Mouse (Mus musculus): ENCODE data around the gene Snx29. TPM values are rescaled to one million over a fixed set of nuclear protein-coding genes. Genes with fewer than 3 reads are reported as not detected.

Gene Snx29
- polyA plus RNA-seq, 1 experiment from 2014 or later, result 17.4 TPM

- no peak overlapping the region for H3K4me3 ChIP-seq (replicated peaks)
- ATAC-seq (ENCODE audit: insufficient number of reproducible peaks, insufficient read depth, low FRiP score, low TSS enrichment, low read depth), result no peak
- no peaks in the 10 kb centered on the region for H3K27me3 ChIP-seq
- H3K4me1 ChIP-seq (replicated peaks), result 0 out of 2 replicates have a peak, but pooled peaks cover 7% of the 10 kb centered on the region
- H3K36me3 ChIP-seq, result no peaks in the 10 kb centered on the region
- H3K4me2 ChIP-seq, result no peak overlapping the region
- WGBS, result 72% methylated on average over 3 of the region's 3 CpGs
- H3K9ac ChIP-seq (replicated peaks), result no peak overlapping the region
- H3K27ac ChIP-seq, result no peak overlapping the region
- H3K9me3 ChIP-seq, result no peaks in the 10 kb centered on the region
Observed at GRCm38 (mm10) chr16:11599523-11599922, 276.8 kb downstream of the Snx29 start.

GRCm38 (mm10) chr16:11601336-11602082, 278.8 kb downstream of the Snx29 start:
- Histone ChIP-seq H3K27ac (no peak overlapping the region), H3K4me1 (replicated peaks) (0 out of 2 replicates have a peak, but pooled peaks cover 5% of the 10 kb centered on the region), H3K27me3 (no peaks in the 10 kb centered on the region), H3K4me3 (replicated peaks) (no peak overlapping the region), H3K9ac (replicated peaks) (no peak overlapping the region), H3K9me3 (no peaks in the 10 kb centered on the region), H3K4me2 (no peak overlapping the region), H3K36me3 (no peaks in the 10 kb centered on the region)
- 89% methylated on average over 1 of the region's 1 CpGs for WGBS
- no peak for ATAC-seq (ENCODE audit: insufficient number of reproducible peaks, insufficient read depth, low FRiP score, low TSS enrichment, low read depth)

GRCm38 (mm10) chr16:11603667-11604422, 281.1 kb downstream of the Snx29 start:
- no peaks in the 10 kb centered on the region for H3K27me3 ChIP-seq
- no peak overlapping the region for H3K27ac ChIP-seq
- no peaks in the 10 kb centered on the region for H3K4me1 ChIP-seq (replicated peaks)
- no peak overlapping the region for H3K9ac ChIP-seq (replicated peaks)
- no peak overlapping the region for H3K4me2 ChIP-seq
- no peaks in the 10 kb centered on the region for H3K36me3 ChIP-seq
- no peak overlapping the region for H3K4me3 ChIP-seq (replicated peaks)
- peak; percentile 26; the same call in 1 of the 2 replicates for ATAC-seq (ENCODE audit: insufficient number of reproducible peaks, insufficient read depth, low FRiP score, low TSS enrichment, low read depth)
- 76% methylated on average over 5 of the region's 5 CpGs for WGBS
- H3K9me3 ChIP-seq, result no peaks in the 10 kb centered on the region

GRCm38 (mm10) chr16:11612526-11613126, 289.9 kb downstream of the Snx29 start:
- H3K36me3 ChIP-seq, result no peaks in the 10 kb centered on the region
- peaks cover 11% of the 10 kb centered on the region for H3K9me3 ChIP-seq
- no peak overlapping the region for H3K9ac ChIP-seq (replicated peaks)
- no peaks in the 10 kb centered on the region for H3K27me3 ChIP-seq
- H3K4me1 ChIP-seq (replicated peaks), result no peaks in the 10 kb centered on the region
- no peak for ATAC-seq (ENCODE audit: insufficient number of reproducible peaks, insufficient read depth, low FRiP score, low TSS enrichment, low read depth)
- no peak overlapping the region for H3K27ac ChIP-seq
- H3K4me3 ChIP-seq (replicated peaks), result no peak overlapping the region
- no peak overlapping the region for H3K4me2 ChIP-seq
- 85% methylated on average over 3 of the region's 3 CpGs for WGBS

GRCm38 (mm10) chr16:11614401-11615014, 291.8 kb downstream of the Snx29 start:
- H3K9ac ChIP-seq (replicated peaks), result no peak overlapping the region
- no peaks in the 10 kb centered on the region for H3K36me3 ChIP-seq
- ATAC-seq (ENCODE audit: insufficient number of reproducible peaks, insufficient read depth, low FRiP score, low TSS enrichment, low read depth), result no peak
- 86% methylated on average over 3 of the region's 3 CpGs for WGBS
- peaks cover 11% of the 10 kb centered on the region for H3K9me3 ChIP-seq
- no peak overlapping the region for H3K4me3 ChIP-seq (replicated peaks)
- H3K27me3 ChIP-seq, result no peaks in the 10 kb centered on the region
- H3K27ac ChIP-seq, result no peak overlapping the region
- no peak overlapping the region for H3K4me2 ChIP-seq
- H3K4me1 ChIP-seq (replicated peaks), result no peaks in the 10 kb centered on the region

- Histone ChIP-seq H3K36me3 (no peaks in the 10 kb centered on the region), H3K4me3 (replicated peaks) (no peak overlapping the region), H3K9me3 (peaks cover 11% of the 10 kb centered on the region), H3K4me2 (no peak overlapping the region), H3K27ac (no peak overlapping the region), H3K27me3 (no peaks in the 10 kb centered on the region), H3K4me1 (replicated peaks) (no peaks in the 10 kb centered on the region), H3K9ac (replicated peaks) (no peak overlapping the region)
- ATAC-seq (ENCODE audit: insufficient number of reproducible peaks, insufficient read depth, low FRiP score, low TSS enrichment, low read depth), result no peak
- WGBS, result 55% methylated on average over 2 of the region's 2 CpGs
Observed at GRCm38 (mm10) chr16:11615633-11616032, 292.9 kb downstream of the Snx29 start.

- H3K36me3 ChIP-seq, result no peaks in the 10 kb centered on the region
- H3K27me3 ChIP-seq, result no peaks in the 10 kb centered on the region
- no peak overlapping the region for H3K4me3 ChIP-seq (replicated peaks)
- H3K9ac ChIP-seq (replicated peaks), result no peak overlapping the region
- no peak overlapping the region for H3K4me2 ChIP-seq
- no peak for ATAC-seq (ENCODE audit: insufficient number of reproducible peaks, insufficient read depth, low FRiP score, low TSS enrichment, low read depth)
- H3K9me3 ChIP-seq, result peaks cover 11% of the 10 kb centered on the region
- no peaks in the 10 kb centered on the region for H3K4me1 ChIP-seq (replicated peaks)
- H3K27ac ChIP-seq, result no peak overlapping the region
- WGBS, result 89% methylated on average over 2 of the region's 2 CpGs
Observed at GRCm38 (mm10) chr16:11619951-11620350, 297.2 kb downstream of the Snx29 start.

GRCm38 (mm10) chr16:11621042-11621441, 298.3 kb downstream of the Snx29 start:
- Histone ChIP-seq H3K9me3 (peaks cover 10% of the 10 kb centered on the region), H3K4me2 (no peak overlapping the region), H3K4me1 (replicated peaks) (no peaks in the 10 kb centered on the region), H3K27me3 (no peaks in the 10 kb centered on the region), H3K36me3 (no peaks in the 10 kb centered on the region), H3K9ac (replicated peaks) (no peak overlapping the region), H3K4me3 (replicated peaks) (no peak overlapping the region), H3K27ac (no peak overlapping the region)
- 93% methylated on average over 3 of the region's 3 CpGs for WGBS
- ATAC-seq (ENCODE audit: insufficient number of reproducible peaks, insufficient read depth, low FRiP score, low TSS enrichment, low read depth), result no peak

- no peak overlapping the region for H3K9ac ChIP-seq (replicated peaks)
- H3K27me3 ChIP-seq, result no peaks in the 10 kb centered on the region
- 81% methylated on average over 1 of the region's 1 CpGs for WGBS
- ATAC-seq (ENCODE audit: insufficient number of reproducible peaks, insufficient read depth, low FRiP score, low TSS enrichment, low read depth), result no peak
- no peak overlapping the region for H3K4me2 ChIP-seq
- H3K9me3 ChIP-seq, result peaks cover 4% of the 10 kb centered on the region
- no peak overlapping the region for H3K27ac ChIP-seq
- no peaks in the 10 kb centered on the region for H3K4me1 ChIP-seq (replicated peaks)
- H3K4me3 ChIP-seq (replicated peaks), result no peak overlapping the region
- no peaks in the 10 kb centered on the region for H3K36me3 ChIP-seq
Observed at GRCm38 (mm10) chr16:11621664-11622063, 299.0 kb downstream of the Snx29 start.

GRCm38 (mm10) chr16:11623032-11623431, 300.3 kb downstream of the Snx29 start:
- H3K4me1 ChIP-seq (replicated peaks), result no peaks in the 10 kb centered on the region
- H3K9me3 ChIP-seq, result no peaks in the 10 kb centered on the region
- no peak overlapping the region for H3K9ac ChIP-seq (replicated peaks)
- no peak overlapping the region for H3K27ac ChIP-seq
- 81% methylated on average over 3 of the region's 3 CpGs for WGBS
- H3K4me2 ChIP-seq, result no peak overlapping the region
- no peak for ATAC-seq (ENCODE audit: insufficient number of reproducible peaks, insufficient read depth, low FRiP score, low TSS enrichment, low read depth)
- no peak overlapping the region for H3K4me3 ChIP-seq (replicated peaks)
- no peaks in the 10 kb centered on the region for H3K27me3 ChIP-seq
- H3K36me3 ChIP-seq, result no peaks in the 10 kb centered on the region

GRCm38 (mm10) chr16:11624121-11624520, 301.4 kb downstream of the Snx29 start:
- Histone ChIP-seq H3K4me3 (replicated peaks) (no peak overlapping the region), H3K4me2 (no peak overlapping the region), H3K9ac (replicated peaks) (no peak overlapping the region), H3K36me3 (no peaks in the 10 kb centered on the region), H3K9me3 (no peaks in the 10 kb centered on the region), H3K27me3 (no peaks in the 10 kb centered on the region), H3K27ac (no peak overlapping the region), H3K4me1 (replicated peaks) (no peaks in the 10 kb centered on the region)
- 77% methylated on average over 2 of the region's 2 CpGs for WGBS
- no peak for ATAC-seq (ENCODE audit: insufficient number of reproducible peaks, insufficient read depth, low FRiP score, low TSS enrichment, low read depth)

All from limb, embryonic 12.5 days (tissue).